Mouse (Mus musculus) forebrain, embryonic 15.5 days (tissue): ENCODE data around the gene Gprc5c. TPM values are rescaled to one million over a fixed set of nuclear protein-coding genes. Genes with fewer than 3 reads are reported as not detected.
A peak's percentile ranks its signal among the peaks of the same experiment; 100 is the strongest.
"Not testable (repeated sequence)": the region's sequence is repeated elsewhere in the genome, so short reads cannot be mapped to it uniquely, and the experiment has no call there.

Source experiments
- ATAC-seq: fragments of 200-750 bp; cut with Nextera tagmentation; replicated peaks from 2 replicates; pipeline ENCODE4 v1.8.0; 2017; ENCODE audit warnings: mild to moderate bottlenecking, moderate TSS enrichment, moderate library complexity
- H3K27ac ChIP-seq: fragments of 300-500 bp; sonication (generic); replicated peaks from 2 replicates; pipeline ENCODE4 v1.5.1; 2015; ENCODE audit warnings: mild to moderate bottlenecking, inconsistent platforms
- H3K27me3 ChIP-seq: fragments of 300-500 bp; sonication (generic); 2 replicates; pipeline ENCODE4 v1.6.1; 2015; ENCODE audit warnings: inconsistent platforms
- H3K36me3 ChIP-seq: fragments of 300-500 bp; sonication (generic); 2 replicates; pipeline ENCODE4 v1.6.1; 2015; ENCODE audit warnings: mild to moderate bottlenecking, inconsistent platforms
- H3K4me1 ChIP-seq: fragments of 300-500 bp; sonication (generic); 2 replicates; pipeline ENCODE4 v1.6.1; 2015; ENCODE audit warnings: inconsistent platforms
- H3K4me2 ChIP-seq: fragments of 300-500 bp; sonication (generic); replicated peaks from 2 replicates; pipeline ENCODE4 v1.6.1; 2015; ENCODE audit warnings: mild to moderate bottlenecking, inconsistent platforms
- H3K4me3 ChIP-seq: fragments of 300-500 bp; sonication (generic); 2 replicates; pipeline ENCODE4 v1.5.1; 2015; ENCODE audit warnings: mild to moderate bottlenecking, inconsistent platforms
- H3K9ac ChIP-seq: fragments of 300-500 bp; sonication (generic); replicated peaks from 2 replicates; pipeline ENCODE4 v1.6.1; 2015; ENCODE audit warnings: mild to moderate bottlenecking, inconsistent platforms
- H3K9me3 ChIP-seq: fragments of 300-500 bp; sonication (generic); 2 replicates; pipeline ENCODE4 v1.6.1; 2016; ENCODE audit warnings: inconsistent platforms
- WGBS: fragments of 180-500 bp; shearing (Covaris S2); methylation state at CpG from one replicate; pipeline ENCODE4 v1.1.7; 2015; ENCODE audit warnings: mixed read lengths; 5-methylcytosine and 5-hydroxymethylcytosine counted together
- polyA plus RNA-seq: library from polyadenylated mRNA; unstranded; fragments of >200 nt; fragmentation: Nextera tagmentation; extraction: Ambion mirVana; gene quantifications from 2 replicates; pipeline ENCODE4 v1.2.1, GENCODE M21; 2015

Gprc5c gene
- polyA plus RNA-seq, 1 experiment from 2014 or later, result 6.2 TPM

- 86% methylated on average over 3 of the region's 3 CpGs for WGBS
- no peak overlapping the region for H3K4me2 ChIP-seq
- ATAC-seq, result no peak
These were observed 45.1 kb downstream of the Gprc5c start for GRCm38 (mm10) chr11:114896085-114896484.

GRCm38 (mm10) chr11:114898026-114898425 lies 47.1 kb downstream of the Gprc5c start:
- 43% methylated on average over 1 of the region's 1 CpGs for WGBS

More at GRCm38 (mm10) chr11:114896085-114896484, 45.1 kb downstream of the Gprc5c start:
- Histone ChIP-seq H3K9ac (no peak overlapping the region), H3K36me3 (no peaks in the 10 kb centered on the region), H3K27ac (no peak overlapping the region), H3K4me1 (no peaks in the 10 kb centered on the region), H3K27me3 (no peaks in the 10 kb centered on the region), H3K9me3 (no peaks in the 10 kb centered on the region), H3K4me3 (no peak overlapping the region)

GRCm38 (mm10) chr11:114903224-114903623 lies 52.3 kb downstream of the Gprc5c start:
- Histone ChIP-seq H3K27me3 (no peaks in the 10 kb centered on the region), H3K4me2 (no peak overlapping the region), H3K9me3 (no peaks in the 10 kb centered on the region), H3K36me3 (no peaks in the 10 kb centered on the region), H3K4me3 (no peak overlapping the region), H3K4me1 (no peaks in the 10 kb centered on the region), H3K27ac (no peak overlapping the region), H3K9ac (no peak overlapping the region)
- 91% methylated on average over 4 of the region's 4 CpGs for WGBS
- no peak for ATAC-seq

More at GRCm38 (mm10) chr11:114898026-114898425, 47.1 kb downstream of the Gprc5c start:
- no peaks in the 10 kb centered on the region for H3K27me3 ChIP-seq
- no peak overlapping the region for H3K27ac ChIP-seq
- H3K4me3 ChIP-seq, result no peak overlapping the region
- no peaks in the 10 kb centered on the region for H3K4me1 ChIP-seq
- no peak overlapping the region for H3K4me2 ChIP-seq
- no peaks in the 10 kb centered on the region for H3K9me3 ChIP-seq
- H3K36me3 ChIP-seq, result no peaks in the 10 kb centered on the region
- ATAC-seq, result no peak
- H3K9ac ChIP-seq, result no peak overlapping the region

GRCm38 (mm10) chr11:114907567-114907966 lies 56.6 kb downstream of the Gprc5c start:
- WGBS, result 74% methylated on average over 4 of the region's 4 CpGs
- Histone ChIP-seq H3K36me3 (no peaks in the 10 kb centered on the region), H3K9ac (no peak overlapping the region), H3K9me3 (no peaks in the 10 kb centered on the region), H3K4me2 (no peak overlapping the region), H3K27me3 (no peaks in the 10 kb centered on the region), H3K4me1 (no peaks in the 10 kb centered on the region), H3K27ac (no peak overlapping the region), H3K4me3 (no peak overlapping the region)
- ATAC-seq, result no peak

GRCm38 (mm10) chr11:114908086-114908485 lies 57.1 kb downstream of the Gprc5c start:
- H3K9ac ChIP-seq, result no peak overlapping the region
- H3K4me2 ChIP-seq, result no peak overlapping the region
- H3K36me3 ChIP-seq, result no peaks in the 10 kb centered on the region
- H3K4me3 ChIP-seq, result no peak overlapping the region
- no peaks in the 10 kb centered on the region for H3K27me3 ChIP-seq
- no peak for ATAC-seq
- H3K9me3 ChIP-seq, result no peaks in the 10 kb centered on the region
- H3K4me1 ChIP-seq, result no peaks in the 10 kb centered on the region
- WGBS, result 58% methylated on average over 4 of the region's 4 CpGs
- H3K27ac ChIP-seq, result no peak overlapping the region

- not testable (repeated sequence) for H3K27ac ChIP-seq
- 44% methylated on average over 3 of the region's 3 CpGs for WGBS
These were observed 58.6 kb downstream of the Gprc5c start for GRCm38 (mm10) chr11:114909538-114909937.

GRCm38 (mm10) chr11:114912847-114913246 lies 61.9 kb downstream of the Gprc5c start:
- Histone ChIP-seq H3K9ac (no peak overlapping the region), H3K4me2 (no peak overlapping the region), H3K36me3 (no peaks in the 10 kb centered on the region), H3K27ac (no peak overlapping the region), H3K4me3 (no peak overlapping the region), H3K4me1 (no peaks in the 10 kb centered on the region), H3K27me3 (no peaks in the 10 kb centered on the region), H3K9me3 (no peaks in the 10 kb centered on the region)
- peak; percentile 63; the same call in 1 of the 2 replicates for ATAC-seq
- 19% methylated on average over 9 of the region's 9 CpGs for WGBS

More at GRCm38 (mm10) chr11:114909538-114909937, 58.6 kb downstream of the Gprc5c start:
- H3K27me3 ChIP-seq, H3K4me3 ChIP-seq, H3K4me1 ChIP-seq, H3K9ac ChIP-seq, ATAC-seq, H3K9me3 ChIP-seq, H3K36me3 ChIP-seq, H3K4me2 ChIP-seq: not testable (repeated sequence)

- WGBS, result 61% methylated on average over 7 of the region's 7 CpGs
- Histone ChIP-seq H3K4me1 (no peaks in the 10 kb centered on the region), H3K4me2 (no peak overlapping the region), H3K4me3 (no peak overlapping the region), H3K27me3 (no peaks in the 10 kb centered on the region), H3K27ac (no peak overlapping the region), H3K36me3 (no peaks in the 10 kb centered on the region), H3K9ac (no peak overlapping the region), H3K9me3 (no peaks in the 10 kb centered on the region)
- ATAC-seq, result no peak
These were observed 64.0 kb downstream of the Gprc5c start for GRCm38 (mm10) chr11:114914978-114915377.

GRCm38 (mm10) chr11:114917120-114917519 lies 66.2 kb downstream of the Gprc5c start:
- Histone ChIP-seq H3K9me3 (no peaks in the 10 kb centered on the region), H3K4me1 (no peaks in the 10 kb centered on the region), H3K27me3 (no peaks in the 10 kb centered on the region), H3K4me2 (no peak overlapping the region), H3K27ac (no peak overlapping the region), H3K9ac (no peak overlapping the region), H3K36me3 (no peaks in the 10 kb centered on the region), H3K4me3 (no peak overlapping the region)
- ATAC-seq, result no peak
- 80% methylated on average over 6 of the region's 6 CpGs for WGBS

Other genes with a start within 250 kb of the Gprc5c start
- gene Rpl38, start 182.6 kb upstream of the Gprc5c start, polyA plus RNA-seq, result 787 and 864 TPM in 2 replicates
- gene Ttyh2, start 175.7 kb upstream of the Gprc5c start, polyA plus RNA-seq, result 23.1 and 24.1 TPM in 2 replicates
- 1.9 and 2.6 TPM in 2 replicates for gene Dnaic2, start 123.7 kb upstream of the Gprc5c start, polyA plus RNA-seq
- gene Kif19a, start 85.8 kb upstream of the Gprc5c start, polyA plus RNA-seq, result 0.52 and 0.83 TPM in 2 replicates
- gene Btbd17, start 55.2 kb upstream of the Gprc5c start, polyA plus RNA-seq, result 26.4 and 29.7 TPM in 2 replicates
- gene Gpr142, start 52.2 kb upstream of the Gprc5c start, polyA plus RNA-seq, result not detected in 2 replicates
- 0.46 and 0.88 TPM in 2 replicates for gene Cd300a, start 38.9 kb downstream of the Gprc5c start, polyA plus RNA-seq
- 0.20 TPM in 1 of 2 replicates, not detected in the other for gene Cd300lb, start 83.2 kb downstream of the Gprc5c start, polyA plus RNA-seq
- gene Cd300c, start 118.0 kb downstream of the Gprc5c start, polyA plus RNA-seq, result not detected in 2 replicates
- gene Cd300ld, start 138.8 kb downstream of the Gprc5c start, polyA plus RNA-seq, result 0.08 TPM in 1 of 2 replicates, not detected in the other
- gene Cd300c2, start 150.7 kb downstream of the Gprc5c start, polyA plus RNA-seq, result 1.2 and 1.6 TPM in 2 replicates
- gene Cd300ld2, start 165.0 kb downstream of the Gprc5c start, polyA plus RNA-seq, result not detected in 2 replicates
- gene Cd300ld4, start 175.9 kb downstream of the Gprc5c start, polyA plus RNA-seq, result not detected in 2 replicates
- not detected in 2 replicates for gene Cd300ld5, start 186.6 kb downstream of the Gprc5c start, polyA plus RNA-seq
- gene Cd300ld3, start 197.3 kb downstream of the Gprc5c start, polyA plus RNA-seq, result not detected in 2 replicates
- gene Cd300e, start 211.0 kb downstream of the Gprc5c start, polyA plus RNA-seq, result 0.09 TPM in 1 of 2 replicates, not detected in the other
- 0.80 and 1.0 TPM in 2 replicates for gene Rab37, start 240.3 kb downstream of the Gprc5c start, polyA plus RNA-seq